Mouse (Mus musculus) liver, adult 2 months (tissue): ENCODE measurements around the gene 4931406P16Rik. TPM values are rescaled to one million over a fixed set of nuclear protein-coding genes. Genes with fewer than 3 reads are reported as not detected.

Experiments
- DNase-seq: peaks from one replicate; pipeline ENCODE4 v3.0.0-alpha.2; 2011; ENCODE audit warnings: low read depth, low spot score; ENCODE audit errors: extremely low read depth
- H3K27ac ChIP-seq: fragments of 200-500 bp; replicated peaks from 2 replicates; pipeline ENCODE4 v1.5.1; 2012; ENCODE audit warnings: low read depth, mild to moderate bottlenecking, control low read depth, inconsistent platforms, low read length; ENCODE audit not compliant: insufficient read depth
- H3K27me3 ChIP-seq: fragments of 200-500 bp; 2 replicates; pipeline ENCODE4 v1.6.1; 2012; ENCODE audit warnings: mild to moderate bottlenecking, moderate library complexity, low read length, inconsistent platforms; ENCODE audit not compliant: control insufficient read depth, insufficient read depth
- H3K36me3 ChIP-seq: fragments of 200-500 bp; 2 replicates; pipeline ENCODE4 v1.6.1; 2012; ENCODE audit warnings: low read length, inconsistent platforms; ENCODE audit not compliant: control insufficient read depth, insufficient read depth
- H3K4me1 ChIP-seq: fragments of 200-500 bp; 2 replicates; pipeline ENCODE4 v1.6.1; 2011; ENCODE audit warnings: low read length; ENCODE audit not compliant: control insufficient read depth, insufficient read depth
- H3K4me3 ChIP-seq: fragments of 200-500 bp; 2 replicates; pipeline ENCODE4 v1.5.1; 2011; ENCODE audit warnings: low read depth, mild to moderate bottlenecking, control low read depth, low read length, moderate library complexity; ENCODE audit not compliant: insufficient read depth
- H3K79me2 ChIP-seq: fragments of 200-500 bp; 2 replicates; pipeline ENCODE4 v1.6.1; 2012; ENCODE audit warnings: inconsistent platforms, mild to moderate bottlenecking, low read length, moderate library complexity; ENCODE audit not compliant: control insufficient read depth, insufficient read depth
- H3K9ac ChIP-seq: fragments of 200-500 bp; 2 replicates; pipeline ENCODE4 v1.6.1; 2012; ENCODE audit warnings: low read depth, mild to moderate bottlenecking, control low read depth, inconsistent platforms, low read length
- CTCF ChIP-seq: fragments of 200-500 bp; IDR thresholded peaks from 2 replicates; pipeline ENCODE4 v1.5.1; 2011; ENCODE audit warnings: low read depth, low read length, control low read depth
- POLR2A ChIP-seq: fragments of 200-500 bp; IDR thresholded peaks from 2 replicates; pipeline ENCODE4 v1.6.1; 2011; ENCODE audit warnings: low read length, control low read depth; ENCODE audit not compliant: insufficient read depth; ENCODE audit errors: extremely low read depth
- WGBS: fragments of 180-500 bp; shearing (Covaris S2); methylation state at CpG from one replicate; pipeline ENCODE4 v1.1.7; 2018; 5-methylcytosine and 5-hydroxymethylcytosine counted together
- polyA plus RNA-seq: library from polyadenylated mRNA; depleted of rRNA; stranded (reverse); fragments of >200 nt; gene quantifications from 2 replicates; pipeline ENCODE4 v1.2.3, GENCODE M21; 2012
- total RNA-seq: library from RNA; depleted of rRNA; stranded (reverse); fragments of >200 nt; gene quantifications from 2 replicates; pipeline ENCODE4 v1.2.3, GENCODE M21; 2014

Gene 4931406P16Rik
- total and polyA plus RNA-seq, 2 experiments = 10.1 to 11.7 TPM

DNA sequence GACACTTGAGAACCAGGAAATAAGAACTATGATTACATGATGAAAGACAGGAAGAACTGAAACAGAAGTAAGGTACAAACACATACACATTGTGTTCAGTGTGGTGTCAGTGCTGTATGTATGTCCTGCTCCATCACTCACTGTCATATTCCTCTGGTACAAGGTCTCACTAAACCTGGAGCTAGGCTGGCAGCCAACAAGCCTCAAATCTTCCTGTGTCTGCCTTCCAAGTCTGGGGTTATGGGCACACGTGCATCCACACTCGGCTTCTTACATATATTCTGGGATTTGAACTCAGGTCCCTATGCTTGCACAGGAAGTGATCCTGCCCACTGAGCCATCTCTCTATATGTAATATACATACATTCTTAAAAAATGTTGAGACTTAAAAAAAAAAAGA lies 20.7 kb downstream of the 4931406P16Rik start:
- 48% methylated on average over 2 of the region's 2 CpGs for WGBS
- Histone ChIP-seq H3K4me3 (no peak overlapping the region), H3K4me1 (peaks cover 26% of the 10 kb centered on the region), H3K27me3 (no peaks in the 10 kb centered on the region), H3K36me3 (0 out of 2 replicates have a peak, but pooled peaks cover 1% of the 10 kb centered on the region), H3K27ac (no peak overlapping the region), H3K79me2 (peaks cover 16% of the 10 kb centered on the region; the same call in 1 of the 2 replicates), H3K9ac (no peak overlapping the region)
- DNase-seq = no peak
- TF ChIP-seq POLR2A (no peak), CTCF (no peak)

DNA sequence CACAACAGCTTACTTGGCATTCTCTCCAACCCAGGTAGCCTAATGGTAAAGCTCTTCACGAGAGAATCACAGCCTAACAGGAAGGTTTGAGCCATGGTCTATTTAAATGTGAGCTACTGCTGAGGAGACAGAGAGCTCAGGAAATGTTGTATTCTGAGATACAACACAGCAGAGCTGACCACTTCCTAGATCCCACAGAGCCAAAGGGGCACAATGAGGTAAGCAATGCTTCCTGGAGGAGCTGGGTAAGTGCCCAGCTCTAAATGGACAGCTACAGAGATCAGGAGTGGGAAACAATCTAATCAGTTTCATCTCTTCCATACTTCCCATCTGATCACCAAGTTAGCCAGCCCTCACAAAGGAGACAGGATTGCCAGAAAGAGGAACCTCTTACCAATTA lies 22.1 kb downstream of the 4931406P16Rik start:
- H3K36me3 ChIP-seq = 0 out of 2 replicates have a peak, but pooled peaks cover 1% of the 10 kb centered on the region
- no peak for DNase-seq
- H3K4me1 ChIP-seq = peaks cover 17% of the 10 kb centered on the region
- peaks cover 16% of the 10 kb centered on the region; the same call in 1 of the 2 replicates for H3K79me2 ChIP-seq
- H3K9ac ChIP-seq = no peak overlapping the region
- TF ChIP-seq POLR2A (no peak), CTCF (no peak)
- H3K4me3 ChIP-seq = no peak overlapping the region
- no peaks in the 10 kb centered on the region for H3K27me3 ChIP-seq
- H3K27ac ChIP-seq = peak overlapping the region; percentile 61
- 42% methylated on average over 1 of the region's 1 CpGs for WGBS

DNA sequence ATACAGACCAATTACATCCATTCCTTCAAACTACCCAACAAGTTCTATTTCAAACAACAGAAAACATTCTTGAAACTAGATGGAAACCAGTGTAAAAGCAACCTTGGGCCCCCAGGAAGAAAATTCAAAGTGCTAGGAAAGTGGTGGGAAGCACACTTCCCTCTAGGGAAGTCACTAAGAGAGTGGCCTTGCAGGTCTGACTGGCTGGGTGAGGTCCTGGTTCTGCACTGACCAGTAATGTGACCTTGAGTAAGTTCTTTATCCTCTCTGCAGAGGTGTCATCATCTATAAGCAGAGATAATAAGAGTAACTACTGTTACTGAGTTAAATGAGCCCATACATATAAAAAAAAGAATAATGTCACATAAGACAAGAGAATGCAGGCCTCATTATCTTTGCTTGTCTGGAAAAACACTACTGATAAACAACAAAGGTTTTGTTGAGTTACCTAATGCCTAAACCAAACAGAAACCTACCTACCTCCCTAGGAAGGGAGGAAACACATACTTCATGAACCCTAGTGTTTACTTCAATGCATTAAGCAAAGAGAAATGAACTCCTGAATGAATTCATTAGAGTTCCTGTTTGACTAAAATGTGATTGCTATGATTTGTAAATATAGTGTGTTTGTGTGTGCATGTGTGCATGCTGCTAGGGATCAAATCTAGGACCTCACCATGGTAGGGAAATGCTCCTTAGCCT lies 22.8 kb downstream of the 4931406P16Rik start:
- TF ChIP-seq POLR2A (no peak), CTCF (no peak)
- Histone ChIP-seq H3K27ac (peak overlapping the region; percentile 61; the same call in 1 of the 2 replicates), H3K9ac (no peak overlapping the region), H3K4me3 (no peak overlapping the region), H3K4me1 (peaks cover 14% of the 10 kb centered on the region), H3K36me3 (peaks cover 5% of the 10 kb centered on the region; the same call in 1 of the 2 replicates), H3K79me2 (peaks cover 16% of the 10 kb centered on the region; the same call in 1 of the 2 replicates), H3K27me3 (no peaks in the 10 kb centered on the region)
- DNase-seq = no peak

DNA sequence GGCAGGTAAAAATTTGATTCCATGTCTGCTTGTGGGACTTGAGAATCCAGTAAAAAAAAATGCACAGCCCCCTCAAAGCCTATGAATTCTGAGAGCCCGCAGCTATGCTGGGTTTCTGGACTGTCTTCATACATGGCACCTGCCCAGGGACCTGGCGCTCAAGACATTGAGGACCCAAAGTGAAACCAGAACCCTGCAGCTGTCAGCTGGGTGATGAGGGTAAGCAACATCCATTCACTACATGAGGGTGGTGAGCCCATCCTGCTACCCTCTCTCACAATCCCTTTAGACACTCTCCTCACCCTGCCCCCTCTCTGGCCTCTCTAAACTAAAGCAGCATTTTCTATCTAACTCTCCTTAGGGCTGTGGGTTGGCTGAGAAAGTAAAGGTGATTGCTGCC lies 35.7 kb downstream of the 4931406P16Rik start:
- TF ChIP-seq CTCF (no peak), POLR2A (no peak)
- H3K36me3 ChIP-seq = peaks cover 5% of the 10 kb centered on the region; the same call in 1 of the 2 replicates
- no peak for DNase-seq
- H3K4me3 ChIP-seq = no peak overlapping the region
- H3K27me3 ChIP-seq = no peaks in the 10 kb centered on the region
- H3K4me1 ChIP-seq = peaks cover 1% of the 10 kb centered on the region; the same call in 1 of the 2 replicates
- no peak overlapping the region for H3K27ac ChIP-seq
- H3K79me2 ChIP-seq = peaks cover 19% of the 10 kb centered on the region; the same call in 1 of the 2 replicates
- H3K9ac ChIP-seq = no peak overlapping the region
- 90% methylated on average over 2 of the region's 2 CpGs for WGBS

DNA sequence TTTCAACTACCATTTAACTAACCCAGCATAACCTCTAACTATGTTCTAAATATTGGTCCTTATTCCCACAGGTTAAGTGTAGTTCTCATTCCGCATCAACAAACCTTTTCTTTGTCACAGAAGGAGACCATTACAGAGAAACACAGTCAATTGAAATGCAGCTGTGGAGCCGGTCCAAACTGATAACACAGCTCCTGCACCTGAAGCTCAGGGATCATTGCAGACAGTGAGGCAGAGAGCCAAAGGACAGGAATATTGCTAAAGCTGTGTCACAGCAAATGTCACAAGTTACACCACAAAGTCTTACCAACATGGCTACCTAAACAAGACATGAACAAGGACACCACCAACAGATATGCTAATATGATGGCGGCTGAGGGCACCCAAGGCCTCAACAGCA lies 37.3 kb downstream of the 4931406P16Rik start:
- no peak overlapping the region for H3K9ac ChIP-seq
- WGBS = 49% methylated on average over 3 of the region's 3 CpGs
- peaks cover 18% of the 10 kb centered on the region; the same call in 1 of the 2 replicates for H3K79me2 ChIP-seq
- peaks cover 1% of the 10 kb centered on the region for H3K4me1 ChIP-seq
- H3K27ac ChIP-seq = no peak overlapping the region
- no peak for TF ChIP-seq POLR2A
- no peak for TF ChIP-seq CTCF
- H3K36me3 ChIP-seq = peaks cover 6% of the 10 kb centered on the region; the same call in 1 of the 2 replicates
- no peaks in the 10 kb centered on the region for H3K27me3 ChIP-seq
- peak; percentile 92 for DNase-seq
- H3K4me3 ChIP-seq = no peak overlapping the region

DNA sequence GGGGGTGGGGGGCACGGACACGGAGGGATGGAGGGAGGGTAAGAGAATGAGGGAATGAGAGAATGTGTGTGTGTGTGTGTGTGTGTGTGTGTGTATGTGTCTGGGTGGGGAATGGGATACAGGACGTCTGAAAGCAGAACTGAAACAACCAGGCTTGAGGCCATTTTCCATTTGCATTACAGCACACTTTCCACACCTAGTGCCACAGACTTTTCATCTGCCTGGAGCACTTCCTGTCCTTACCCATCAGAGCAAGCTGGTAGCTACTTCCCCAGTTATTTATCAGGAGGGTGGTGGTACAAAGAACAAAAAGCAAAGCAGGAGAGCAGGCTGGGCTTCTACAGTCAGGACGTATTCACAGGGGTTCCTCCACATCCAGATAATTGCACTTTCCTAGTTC lies 40.9 kb downstream of the 4931406P16Rik start:
- peaks cover 8% of the 10 kb centered on the region; the same call in 1 of the 2 replicates for H3K79me2 ChIP-seq
- H3K9ac ChIP-seq = no peak overlapping the region
- peaks cover 5% of the 10 kb centered on the region for H3K36me3 ChIP-seq
- H3K4me1 ChIP-seq = peaks cover 1% of the 10 kb centered on the region
- no peak overlapping the region for H3K4me3 ChIP-seq
- 80% methylated on average over 4 of the region's 4 CpGs for WGBS
- TF ChIP-seq POLR2A (no peak), CTCF (no peak)
- DNase-seq = no peak
- no peaks in the 10 kb centered on the region for H3K27me3 ChIP-seq
- H3K27ac ChIP-seq = no peak overlapping the region
